Mouse (Mus musculus) lung, adult 10 weeks (tissue): ENCODE measurements around the gene Ccdc175. TPM values are rescaled to one million over a fixed set of nuclear protein-coding genes. Genes with fewer than 3 reads are reported as not detected.

Source experiments
- polyA plus RNA-seq: library from polyadenylated mRNA; stranded (reverse); fragments of 350-450 nt; fragmentation: Illumina TruSeq; extraction: RNeasy Lipid Tissue Mini Kit (QIAGEN cat#74804); gene quantifications from one replicate; pipeline ENCODE4 v1.2.3, GENCODE M21; 2014; ENCODE audit warnings: low read depth, low replicate concordance; ENCODE audit not compliant: insufficient read depth

The Ccdc175 gene
- not detected for polyA plus RNA-seq

DNA sequence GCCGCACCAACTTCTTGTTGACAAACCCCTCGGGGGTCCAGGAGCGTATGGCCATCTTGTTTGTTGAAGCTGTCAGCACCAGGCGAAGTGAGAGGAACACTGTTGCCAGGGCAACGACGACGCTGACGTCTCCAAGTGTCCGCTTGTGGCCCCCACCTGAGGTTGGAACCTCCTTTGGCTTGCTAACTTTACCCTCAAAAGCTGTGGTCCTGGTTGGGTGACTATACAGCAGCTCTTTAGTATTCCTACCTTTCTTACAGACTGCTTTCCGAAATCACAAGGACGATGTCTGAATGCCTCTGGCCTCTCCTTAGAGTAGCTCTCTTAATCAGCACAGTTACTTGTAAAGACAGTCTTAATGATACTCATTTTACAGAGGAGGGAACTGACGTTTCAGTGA, at the start of gene Ccdc175:
Gene Ccdc175 (minus strand): TSS at position 101 of the 400 bp plus-strand sequence.

DNA sequence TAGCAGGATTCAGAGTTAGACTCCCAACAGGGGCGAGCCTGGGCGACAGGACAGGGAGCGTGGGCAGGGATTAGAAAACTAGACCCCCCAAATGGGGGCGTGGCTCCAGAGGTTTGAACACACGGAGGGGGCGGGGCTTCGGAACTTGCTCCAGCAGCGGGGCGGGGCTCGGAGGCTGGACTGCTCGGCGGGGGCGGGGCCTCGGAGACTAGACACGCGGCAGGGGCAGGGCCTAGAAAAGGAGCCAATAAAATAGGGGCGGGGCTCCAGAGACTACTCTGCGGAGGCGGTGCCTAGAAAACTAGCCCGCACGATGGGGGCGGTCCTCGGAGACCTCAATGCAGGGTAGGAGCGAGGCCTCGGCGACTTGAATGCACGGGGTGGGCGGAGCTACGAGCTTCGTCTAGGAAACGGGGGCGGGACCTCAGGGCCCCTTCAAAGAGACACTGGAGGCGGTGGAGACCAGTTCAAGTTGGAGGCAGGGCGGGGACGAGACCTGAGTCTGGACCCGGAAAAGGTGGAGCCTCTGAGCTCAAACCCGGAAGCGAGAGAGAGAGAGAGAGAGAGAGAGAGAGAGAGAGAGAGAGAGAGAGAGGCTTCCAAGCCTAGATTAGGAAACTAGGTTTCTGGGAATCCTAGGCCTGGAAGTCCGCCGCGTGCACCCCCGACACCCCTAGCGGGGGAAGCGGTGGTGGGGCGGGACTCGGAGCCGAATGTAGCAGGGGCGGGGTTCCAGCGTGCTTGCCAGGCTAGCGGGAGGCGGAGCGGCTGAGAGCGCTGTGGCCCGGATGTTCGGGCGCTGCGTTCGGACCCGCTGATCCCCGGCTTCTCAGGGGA, 99.3 kb downstream of the Ccdc175 start, which contains the start of the genes L3hypdh and Jkamp:
Gene L3hypdh (minus strand): TSS at position 111 of the 837 bp plus-strand sequence.
Gene Jkamp (plus strand): TSS at position 261 of the 837 bp plus-strand sequence.

DNA sequence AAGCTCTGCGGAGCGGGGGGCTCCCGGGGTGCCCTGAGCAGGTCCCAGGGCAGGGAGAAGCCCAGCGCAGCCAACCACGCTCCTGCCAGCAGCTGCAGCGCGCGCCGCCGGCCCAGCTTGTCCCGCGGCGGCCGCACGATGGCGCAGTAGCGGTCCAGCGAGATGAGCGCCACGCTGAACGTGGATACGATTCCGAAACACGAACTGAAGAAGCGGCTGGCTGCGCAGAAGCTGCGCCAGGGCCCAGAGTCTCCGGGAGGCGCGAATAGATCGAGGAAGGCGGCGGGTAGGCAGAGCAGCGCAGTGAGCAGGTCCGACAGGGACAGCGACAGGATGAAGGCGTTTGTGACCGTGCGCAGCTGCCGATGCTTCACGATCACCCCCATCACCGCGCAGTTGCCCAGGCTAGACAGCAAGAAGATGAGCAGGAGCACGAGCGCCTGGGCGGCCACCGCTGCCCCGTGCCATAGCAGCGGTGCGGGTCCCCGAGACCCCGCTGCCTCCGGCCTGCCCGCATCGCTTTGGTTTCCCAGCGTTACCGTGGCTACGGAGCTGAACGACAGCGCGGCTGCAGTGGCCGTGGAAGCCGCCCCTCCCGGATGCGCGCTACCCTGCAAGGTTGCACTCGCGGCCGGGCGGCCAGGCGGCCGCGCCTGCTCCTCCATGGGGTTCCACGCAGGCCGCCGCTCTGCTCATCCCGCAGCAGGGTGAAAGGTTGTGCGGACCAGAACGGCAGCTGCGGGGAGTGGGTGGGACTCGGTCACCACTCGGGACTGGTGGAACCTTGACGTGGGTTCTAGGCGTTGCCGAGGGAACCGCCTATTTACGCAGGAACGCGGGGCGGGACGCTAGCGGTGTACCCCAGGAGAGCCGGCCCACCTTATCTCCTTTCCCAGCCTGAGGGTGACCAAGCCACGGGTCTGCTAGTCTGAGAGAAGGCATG, 114.2 kb downstream of the Ccdc175 start, which contains the start of gene Gpr135:
Gene Gpr135 (minus strand): TSS at position 799 of the 943 bp plus-strand sequence.

Other genes starting within 250 kb of the Ccdc175 start
- 0.45 TPM for gene Gpr135, start 113.9 kb downstream of the Ccdc175 start, polyA plus RNA-seq
- gene L3hypdh, start 99.6 kb downstream of the Ccdc175 start, polyA plus RNA-seq = 5.7 TPM
- gene Jkamp, start 99.4 kb downstream of the Ccdc175 start, polyA plus RNA-seq = 30.5 TPM
- 6.2 TPM for gene Rtn1, start 224.0 kb upstream of the Ccdc175 start, polyA plus RNA-seq